Mouse (Mus musculus) forebrain, embryonic 14.5 days (tissue): ENCODE measurements around the gene Frem1. TPM values are rescaled to one million over a fixed set of nuclear protein-coding genes. Genes with fewer than 3 reads are reported as not detected.

Experiments used
- ATAC-seq: fragments of 200-750 bp; cut with Nextera tagmentation; 2 replicates; pipeline ENCODE4 v1.8.0; 2017; ENCODE audit warnings: mild to moderate bottlenecking, moderate library complexity
- DNase-seq: peaks from one replicate; pipeline ENCODE4 v3.0.0-alpha.2; 2015; ENCODE audit warnings: low spot score
- H3K27ac ChIP-seq: fragments of 300-500 bp; sonication (generic); 2 replicates; pipeline ENCODE4 v1.5.1; 2014; ENCODE audit warnings: low read depth, mild to moderate bottlenecking, control low read depth, low read length, moderate library complexity
- H3K27me3 ChIP-seq: fragments of 300-500 bp; sonication (generic); replicated peaks from 2 replicates; pipeline ENCODE4 v1.6.1; 2014; ENCODE audit warnings: low read length, control low read depth, mixed read lengths; ENCODE audit not compliant: control insufficient read depth, insufficient read depth
- H3K36me3 ChIP-seq: fragments of 300-500 bp; sonication (generic); 2 replicates; pipeline ENCODE4 v1.6.1; 2014; ENCODE audit warnings: low read length, control low read depth; ENCODE audit not compliant: control insufficient read depth, insufficient read depth
- H3K4me1 ChIP-seq: fragments of 300-500 bp; sonication (generic); 2 replicates; pipeline ENCODE4 v1.6.1; 2014; ENCODE audit warnings: antibody characterized with exemption, low read length, control low read depth; ENCODE audit not compliant: control insufficient read depth, insufficient read depth
- H3K4me2 ChIP-seq: fragments of 300-500 bp; sonication (generic); 2 replicates; pipeline ENCODE4 v1.6.1; 2014; ENCODE audit warnings: mild to moderate bottlenecking, control low read depth, low read length
- H3K4me3 ChIP-seq: fragments of 300-500 bp; sonication (generic); 2 replicates; pipeline ENCODE4 v1.5.1; 2014; ENCODE audit warnings: low read depth, low read length, control low read depth
- H3K9ac ChIP-seq: fragments of 300-500 bp; sonication (generic); 2 replicates; pipeline ENCODE4 v1.6.1; 2014; ENCODE audit warnings: mild to moderate bottlenecking, low read length, control low read depth, moderate library complexity
- H3K9me3 ChIP-seq: fragments of 300-500 bp; sonication (generic); replicated peaks from 2 replicates; pipeline ENCODE4 v1.6.1; 2016; ENCODE audit warnings: low read length, control low read depth, mixed read lengths; ENCODE audit not compliant: control insufficient read depth
- WGBS: fragments of 180-500 bp; shearing (Covaris S2); extraction: QIAGEN DNeasy Blood & Tissue Kit; methylation state at CpG from one replicate; pipeline ENCODE4 v1.1.7; 2014; 5-methylcytosine and 5-hydroxymethylcytosine counted together
- polyA plus RNA-seq: library from polyadenylated mRNA; unstranded; fragments of >200 nt; fragmentation: Nextera tagmentation; extraction: Ambion mirVana; gene quantifications from 2 replicates; pipeline ENCODE4 v1.2.1, GENCODE M21; 2014

The Frem1 gene
- polyA plus RNA-seq, 1 experiment from 2014 or later: 2.2 TPM

GRCm38 (mm10) chr4:82953992-82954391 is 98.1 kb downstream of the Frem1 start:
- Histone ChIP-seq H3K27ac (no peak overlapping the region; the same call in 1 of the 2 replicates), H3K27me3 (no peaks in the 10 kb centered on the region), H3K4me1 (peaks cover 8% of the 10 kb centered on the region), H3K9ac (no peak overlapping the region), H3K4me2 (no peak overlapping the region), H3K4me3 (no peak overlapping the region), H3K36me3 (no peaks in the 10 kb centered on the region), H3K9me3 (no peaks in the 10 kb centered on the region)
- ATAC-seq (no peak), DNase-seq (no peak)
- 54% methylated on average over 4 of the region's 4 CpGs for WGBS

GRCm38 (mm10) chr4:82949511-82949910 is 102.6 kb downstream of the Frem1 start:
- H3K9me3 ChIP-seq: no peaks in the 10 kb centered on the region
- no peak overlapping the region for H3K4me3 ChIP-seq
- ATAC-seq: no peak
- peak; percentile 44 for DNase-seq
- peak overlapping the region; percentile 66 for H3K27ac ChIP-seq
- peaks cover 25% of the 10 kb centered on the region for H3K4me1 ChIP-seq
- H3K9ac ChIP-seq: no peak overlapping the region
- no peak overlapping the region for H3K4me2 ChIP-seq
- WGBS: 57% methylated on average over 8 of the region's 8 CpGs
- no peaks in the 10 kb centered on the region for H3K36me3 ChIP-seq
- H3K27me3 ChIP-seq: no peaks in the 10 kb centered on the region

DNA sequence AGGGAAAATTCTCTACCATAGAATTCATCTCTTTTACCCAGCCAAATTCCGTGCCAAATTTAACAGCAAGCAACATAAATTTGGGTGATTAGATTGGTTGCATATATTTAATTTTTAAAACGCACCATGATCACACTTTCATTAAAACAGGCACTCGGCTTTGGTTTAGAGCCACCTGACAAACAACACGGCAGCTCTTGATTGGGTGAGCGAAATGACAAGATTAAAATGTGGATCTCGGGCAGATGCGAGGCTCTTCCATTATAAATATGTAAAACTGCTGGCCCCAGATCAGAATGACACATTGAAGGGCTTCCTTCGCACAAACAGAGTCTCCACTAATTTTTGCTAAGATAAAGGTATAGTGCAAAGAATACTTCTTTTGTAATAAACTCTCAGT is 105.4 kb downstream of the Frem1 start:
- Histone ChIP-seq H3K27ac (peak overlapping the region; percentile 93), H3K36me3 (no peaks in the 10 kb centered on the region), H3K4me1 (peaks cover 22% of the 10 kb centered on the region), H3K9ac (no peak overlapping the region), H3K9me3 (no peaks in the 10 kb centered on the region), H3K27me3 (no peaks in the 10 kb centered on the region), H3K4me2 (no peak overlapping the region), H3K4me3 (no peak overlapping the region)
- ATAC-seq (peak; percentile 75), DNase-seq (peak; percentile 89)
- 49% methylated on average over 8 of the region's 8 CpGs for WGBS

GRCm38 (mm10) chr4:82946276-82946612 is 105.9 kb downstream of the Frem1 start:
- H3K9me3 ChIP-seq: no peaks in the 10 kb centered on the region
- DNase-seq: peak; percentile 94
- H3K27ac ChIP-seq: peak overlapping the region; percentile 93
- H3K27me3 ChIP-seq: no peaks in the 10 kb centered on the region
- no peaks in the 10 kb centered on the region for H3K36me3 ChIP-seq
- H3K4me3 ChIP-seq: no peak overlapping the region
- H3K4me2 ChIP-seq: peak overlapping the region; percentile 18; the same call in 1 of the 2 replicates
- 15% methylated on average over 3 of the region's 3 CpGs for WGBS
- peaks cover 22% of the 10 kb centered on the region for H3K4me1 ChIP-seq
- peak overlapping the region; percentile 41 for H3K9ac ChIP-seq
- peak; percentile 91 for ATAC-seq

DNA sequence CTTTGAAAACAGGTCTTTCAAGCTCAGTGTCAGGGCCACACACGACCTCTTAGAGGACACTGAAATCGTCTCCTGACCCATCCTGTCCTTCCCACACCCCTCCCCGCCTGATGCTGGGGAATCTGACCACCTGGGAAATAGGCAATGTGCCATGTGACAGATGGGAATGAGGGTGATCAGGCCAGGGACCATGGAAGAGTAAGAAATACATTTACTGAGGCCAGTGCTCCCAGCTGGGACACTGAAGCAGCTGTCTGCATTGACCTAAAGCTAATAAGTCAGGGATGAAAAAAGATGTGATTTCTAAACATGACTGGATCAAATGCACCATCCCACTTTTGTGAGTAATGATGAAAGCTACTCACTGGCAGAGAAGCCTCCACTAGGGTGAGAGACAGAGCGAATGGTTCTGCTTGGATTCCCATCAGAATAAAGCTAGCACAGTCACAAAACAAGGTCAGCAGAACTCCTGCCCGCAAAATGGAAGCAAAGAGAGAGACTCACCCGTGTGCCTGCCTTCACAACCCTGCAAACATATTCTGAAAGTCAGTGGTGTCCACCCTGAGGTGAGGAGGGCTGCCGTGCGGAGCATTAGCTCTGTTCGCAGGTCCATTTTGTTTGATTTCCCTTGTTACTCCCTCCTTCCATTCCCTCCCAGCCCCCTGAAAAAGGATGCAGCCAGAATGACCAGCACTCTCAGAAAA is 106.4 kb downstream of the Frem1 start:
- Histone ChIP-seq H3K4me1 (peaks cover 22% of the 10 kb centered on the region), H3K27ac (peak overlapping the region; percentile 93), H3K27me3 (no peaks in the 10 kb centered on the region), H3K9ac (peak overlapping the region; percentile 41), H3K4me3 (no peak overlapping the region), H3K4me2 (peak overlapping the region; percentile 18; the same call in 1 of the 2 replicates), H3K36me3 (no peaks in the 10 kb centered on the region), H3K9me3 (no peaks in the 10 kb centered on the region)
- WGBS: 72% methylated on average over 9 of the region's 9 CpGs
- peak; percentile 63 for DNase-seq
- peak; percentile 43; the same call in 1 of the 2 replicates for ATAC-seq

DNA sequence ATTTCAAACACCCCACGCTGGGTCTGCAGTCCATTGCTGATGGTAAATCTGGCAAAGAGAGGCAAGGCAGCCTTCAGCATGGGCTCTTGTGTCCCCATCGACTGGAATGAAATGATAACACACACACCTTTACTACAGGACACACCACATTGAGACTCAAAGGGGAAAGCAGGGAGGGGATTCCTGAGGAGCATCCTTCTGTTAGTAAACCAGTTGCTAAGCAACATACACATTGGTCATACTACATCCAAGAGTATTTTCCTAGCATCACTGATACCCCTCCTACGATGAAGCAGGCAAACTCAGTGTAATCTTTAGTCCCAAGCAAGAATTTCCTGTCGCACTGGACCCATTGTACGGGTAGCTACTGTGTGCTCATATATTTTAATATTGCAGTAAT is 111.5 kb downstream of the Frem1 start:
- WGBS: 86% methylated on average over 5 of the region's 5 CpGs
- ATAC-seq (no peak), DNase-seq (no peak)

DNA sequence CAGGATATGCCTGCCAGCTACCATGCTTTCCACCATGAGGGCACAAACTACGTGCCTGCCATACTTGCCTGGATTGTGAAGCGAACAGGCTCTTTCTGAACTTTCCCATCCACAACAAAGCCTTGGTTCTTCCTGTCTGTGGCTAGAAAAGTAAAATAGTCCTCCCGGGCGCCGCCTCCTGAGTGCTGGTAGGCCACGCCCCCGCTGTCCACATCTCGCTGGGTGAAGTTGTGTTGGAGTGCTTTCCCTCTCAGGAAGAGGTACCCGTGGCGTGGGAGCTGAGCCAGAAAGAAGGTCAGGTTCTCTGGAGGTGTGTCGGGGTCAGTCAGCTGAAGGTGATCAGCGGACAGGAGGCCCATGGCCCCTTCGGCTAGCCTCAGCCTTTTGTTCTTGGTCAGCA is 111.9 kb downstream of the Frem1 start:
- Histone ChIP-seq H3K36me3 (no peaks in the 10 kb centered on the region), H3K9ac (no peak overlapping the region), H3K27ac (no peak overlapping the region), H3K27me3 (no peaks in the 10 kb centered on the region), H3K9me3 (no peaks in the 10 kb centered on the region), H3K4me3 (no peak overlapping the region), H3K4me2 (no peak overlapping the region), H3K4me1 (no peaks in the 10 kb centered on the region; the same call in 1 of the 2 replicates)
- WGBS: 90% methylated on average over 13 of the region's 13 CpGs
- ATAC-seq (no peak), DNase-seq (no peak)

More for the DNA sequence above, 111.5 kb downstream of the Frem1 start:
- Histone ChIP-seq H3K4me1 (peaks cover 3% of the 10 kb centered on the region; the same call in 1 of the 2 replicates), H3K4me3 (no peak overlapping the region), H3K9me3 (no peaks in the 10 kb centered on the region), H3K27me3 (no peaks in the 10 kb centered on the region), H3K27ac (no peak overlapping the region), H3K36me3 (no peaks in the 10 kb centered on the region), H3K4me2 (no peak overlapping the region), H3K9ac (no peak overlapping the region)

- H3K27me3 ChIP-seq: no peaks in the 10 kb centered on the region
- DNase-seq (peak; percentile 85), ATAC-seq (peak; percentile 88)
- H3K4me1 ChIP-seq: 0 out of 2 replicates have a peak, but pooled peaks cover 2% of the 10 kb centered on the region
- H3K27ac ChIP-seq: peak overlapping the region; percentile 58; the same call in 1 of the 2 replicates
- H3K9me3 ChIP-seq: no peaks in the 10 kb centered on the region
- H3K4me2 ChIP-seq: peak overlapping the region; percentile 36; the same call in 1 of the 2 replicates
- H3K4me3 ChIP-seq: no peak overlapping the region
- no peak overlapping the region for H3K9ac ChIP-seq
- 7% methylated on average over 5 of the region's 5 CpGs for WGBS
- no peaks in the 10 kb centered on the region for H3K36me3 ChIP-seq
Observed at GRCm38 (mm10) chr4:82934308-82934707, 117.8 kb downstream of the Frem1 start.

DNA sequence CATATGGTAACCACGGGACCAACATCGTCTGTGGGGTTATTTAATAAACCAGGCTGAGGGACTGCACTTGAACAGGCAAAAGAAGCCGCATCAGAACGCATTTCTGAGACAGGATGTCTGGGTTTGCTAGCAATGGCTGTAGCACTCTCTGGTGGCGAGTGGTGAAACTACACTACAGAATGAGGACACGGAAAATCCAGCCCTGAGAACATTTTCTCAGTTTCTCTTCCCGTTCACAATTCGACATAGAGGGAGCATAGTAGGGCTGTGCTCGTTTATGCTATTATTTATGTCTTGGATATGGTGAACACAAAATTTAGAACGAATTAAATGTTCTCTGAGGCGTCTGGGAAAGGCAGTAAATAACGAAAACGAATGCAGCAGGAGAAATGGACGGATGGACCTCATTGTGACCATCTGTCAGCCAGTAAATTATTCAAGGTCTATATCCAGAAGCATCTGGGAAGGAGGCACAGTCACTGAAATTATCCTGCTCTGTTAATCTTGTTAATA is 118.4 kb downstream of the Frem1 start:
- H3K27ac ChIP-seq: peak overlapping the region; percentile 67; the same call in 1 of the 2 replicates
- H3K4me3 ChIP-seq: no peak overlapping the region
- H3K36me3 ChIP-seq: no peaks in the 10 kb centered on the region
- no peaks in the 10 kb centered on the region for H3K9me3 ChIP-seq
- DNase-seq (peak; percentile 92), ATAC-seq (peak; percentile 84)
- H3K27me3 ChIP-seq: no peaks in the 10 kb centered on the region
- peak overlapping the region; percentile 9 for H3K9ac ChIP-seq
- H3K4me2 ChIP-seq: peak overlapping the region; percentile 36
- WGBS: 9% methylated on average over 14 of the region's 14 CpGs
- 0 out of 2 replicates have a peak, but pooled peaks cover 3% of the 10 kb centered on the region for H3K4me1 ChIP-seq
